Mouse (Mus musculus) CH12.LX (cell line): ENCODE measurements around the gene Keap1.

Source experiments
- BHLHE40 ChIP-seq: IDR thresholded peaks from 2 replicates; pipeline ENCODE4 v1.6.1; 2011; ENCODE audit warnings: mild to moderate bottlenecking, low read depth, low read length, improper control_type of control experiment
- CHD1 ChIP-seq: IDR thresholded peaks from 2 replicates; pipeline ENCODE4 v1.6.1; 2012; ENCODE audit warnings: low read depth, low read length, improper control_type of control experiment, inconsistent platforms
- CHD2 ChIP-seq: IDR thresholded peaks from 2 replicates; pipeline ENCODE4 v1.6.1; 2011; ENCODE audit warnings: low read length, improper control_type of control experiment
- CTCF ChIP-seq, 2 experiments: IDR thresholded peaks in 1 of 2; conservative IDR thresholded peaks in 1 of 2; 2 replicates each; pipeline ENCODE4 v1.5.1; 2011 to 2012; ENCODE audit warnings: low read depth in 2 of 2, low read length in 2 of 2, improper control_type of control experiment in 1 of 2, inconsistent platforms in 1 of 2, mild to moderate bottlenecking in 1 of 2, moderate library complexity in 1 of 2
- EP300 ChIP-seq: IDR thresholded peaks from 2 replicates; pipeline ENCODE4 v1.6.1; 2011; ENCODE audit warnings: low read length, improper control_type of control experiment
- MAFK ChIP-seq: IDR thresholded peaks from 2 replicates; pipeline ENCODE4 v1.6.1; 2011; ENCODE audit warnings: low read length, improper control_type of control experiment; ENCODE audit not compliant: insufficient replicate concordance
- NELFE ChIP-seq: IDR thresholded peaks from 2 replicates; pipeline ENCODE4 v1.6.1; 2011; ENCODE audit warnings: low read depth, low read length, improper control_type of control experiment
- PAX5 ChIP-seq: IDR thresholded peaks from 2 replicates; pipeline ENCODE4 v1.6.1; 2012; ENCODE audit warnings: low read length, inconsistent platforms, mixed read lengths
- POLR2A ChIP-seq: IDR thresholded peaks from 2 replicates; pipeline ENCODE4 v1.6.1; 2011; ENCODE audit warnings: low read depth, mild to moderate bottlenecking, improper control_type of control experiment, low read length
- SIN3A ChIP-seq: IDR thresholded peaks from 2 replicates; pipeline ENCODE4 v1.6.1; 2012; ENCODE audit warnings: low read length, improper control_type of control experiment, inconsistent platforms
- USF1 ChIP-seq: IDR thresholded peaks from 2 replicates; pipeline ENCODE4 v1.6.1; 2014; ENCODE audit warnings: low read depth, mild to moderate bottlenecking, inconsistent platforms, low read length, improper control_type of control experiment
- ZC3H11A ChIP-seq: IDR thresholded peaks from 2 replicates; pipeline ENCODE4 v1.6.1; 2012; ENCODE audit warnings: low read depth, mild to moderate bottlenecking, inconsistent platforms, low read length, improper control_type of control experiment
- ZMIZ1 ChIP-seq: IDR thresholded peaks from 2 replicates; pipeline ENCODE4 v1.6.1; 2012; ENCODE audit warnings: low read depth, mild to moderate bottlenecking, inconsistent platforms, low read length, improper control_type of control experiment
- ZNF384 ChIP-seq: IDR thresholded peaks from 2 replicates; pipeline ENCODE4 v1.6.1; 2012; ENCODE audit warnings: low read depth, low read length, improper control_type of control experiment, inconsistent platforms

DNA sequence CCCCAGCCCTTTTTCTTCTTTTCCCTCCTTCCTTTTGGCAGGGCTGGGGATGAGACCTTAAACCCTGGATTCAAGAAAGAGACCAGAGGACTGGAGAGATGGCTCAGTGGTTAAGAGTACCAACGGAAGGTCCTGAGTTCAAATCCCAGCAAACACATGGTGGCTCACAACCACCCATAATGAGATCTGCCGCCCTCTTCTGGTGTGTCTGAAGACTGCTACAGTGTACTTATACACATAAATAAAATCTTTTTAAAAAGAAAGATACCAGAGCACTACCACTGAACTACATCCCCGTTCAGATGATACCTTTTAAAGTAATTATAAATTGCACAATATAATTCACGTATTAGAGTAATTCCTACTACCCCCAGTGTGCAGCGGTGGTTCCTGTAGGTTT, 6.3 kb downstream of the Keap1 start:
- TF ChIP-seq CTCF (conservative IDR thresholded peaks at IDR 0.05 in 1 of 2, IDR thresholded peaks at IDR 0.05 in 1 of 2; ENCODE audit: low read depth in 2 of 2, low read length in 2 of 2) (no peak), POLR2A (no peak), CHD2 (no peak), MAFK (no peak), USF1 (no peak), NELFE (no peak), BHLHE40 (no peak), ZC3H11A (no peak), CHD1 (no peak), EP300 (no peak), ZMIZ1 (no peak), PAX5 (no peak), ZNF384 (no peak), SIN3A (no peak)
